Mouse (Mus musculus) kidney, postnatal 36 days (tissue): ENCODE data around the gene Plekha7.

ENCODE experiments used
- DNase-seq, 2 experiments: peaks; one replicate each; pipeline ENCODE4 v3.0.0; 2021 to 2022; ENCODE audit warnings: mixed read lengths in 2 of 2

Gene Plekha7

GRCm38 (mm10) chr7:116307871-116308631, at the start of gene Plekha7:
Plekha7 (minus strand) TSS chr7:116308376.
- peak; percentile 80 to 83 for DNase-seq

GRCm38 (mm10) chr7:116336226-116336625, 28.1 kb upstream of the Plekha7 start:
- peak; percentile 69 to 86 for DNase-seq

DNA sequence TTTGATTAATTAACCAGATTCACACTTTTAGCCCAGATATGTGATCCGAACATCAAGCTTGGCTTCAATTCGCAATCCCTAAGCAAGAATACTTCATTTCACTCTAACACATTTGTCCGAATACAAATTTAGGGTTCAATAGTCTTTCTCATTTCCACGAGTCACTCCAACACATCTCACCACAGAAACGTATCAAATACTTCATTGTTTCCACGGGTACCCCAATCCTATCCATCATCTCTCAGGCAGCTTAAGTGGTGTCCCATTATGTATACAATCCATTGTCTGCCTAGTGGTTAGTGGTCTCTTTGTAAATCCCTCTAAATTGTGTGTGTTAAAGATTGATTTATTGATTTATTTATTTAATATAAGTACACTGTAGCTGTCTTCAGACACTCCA, 27.0 kb upstream of the Plekha7 start:
- DNase-seq, result no peak

GRCm38 (mm10) chr7:116334669-116335038, 26.5 kb upstream of the Plekha7 start:
- no peak for DNase-seq

DNA sequence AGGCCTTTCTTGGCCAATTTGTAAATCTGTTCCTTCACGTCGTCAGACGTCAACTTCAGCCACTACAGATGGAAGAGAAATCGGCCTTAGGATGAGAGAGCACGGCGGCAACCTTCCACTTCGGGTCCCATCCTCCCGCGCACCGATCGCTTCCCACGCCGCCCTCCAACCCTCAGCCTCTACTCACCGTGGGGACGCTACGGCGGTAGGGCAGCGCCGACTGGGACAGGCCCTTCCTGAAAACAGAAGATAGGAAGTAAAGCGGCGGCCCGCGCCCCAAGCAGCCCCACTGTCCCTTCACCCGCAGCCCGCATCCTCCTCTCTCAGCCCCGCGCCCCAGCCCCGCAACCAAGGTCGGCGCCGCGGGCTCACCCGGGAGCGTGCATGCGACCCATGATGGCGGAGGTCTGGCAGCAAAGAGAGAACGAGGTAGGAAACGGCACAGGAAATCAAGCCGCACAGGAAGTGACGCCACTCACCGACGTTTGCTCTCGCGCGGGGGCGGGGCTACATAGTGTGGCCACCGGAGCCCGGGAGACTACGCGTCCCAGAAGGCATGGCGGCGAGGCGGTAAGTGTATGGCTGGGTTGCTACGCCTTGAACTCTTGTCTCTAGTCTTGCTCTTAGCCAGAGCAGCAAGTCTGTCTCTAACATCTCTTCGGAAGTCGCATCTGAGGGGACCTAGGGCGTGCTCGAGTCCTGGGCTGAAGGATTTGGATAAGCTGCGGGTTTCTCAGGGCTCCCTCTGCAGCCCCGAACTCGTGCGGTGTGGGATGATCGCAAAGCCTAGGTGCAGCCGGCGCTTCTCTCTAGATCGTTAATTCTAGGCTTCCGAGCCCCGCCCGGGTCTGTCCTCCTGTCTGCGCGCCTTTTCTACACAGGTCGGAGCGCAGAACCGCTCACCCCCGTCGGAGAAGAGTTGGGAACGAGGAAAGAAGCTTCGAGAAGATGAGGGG, 25.8 kb upstream of the Plekha7 start, which contains the start of gene Rps13:
TSS of gene Rps13 (minus strand) at position 483 of the 956 bp plus-strand sequence.
- peak; percentile 98 to 99 for DNase-seq

DNA sequence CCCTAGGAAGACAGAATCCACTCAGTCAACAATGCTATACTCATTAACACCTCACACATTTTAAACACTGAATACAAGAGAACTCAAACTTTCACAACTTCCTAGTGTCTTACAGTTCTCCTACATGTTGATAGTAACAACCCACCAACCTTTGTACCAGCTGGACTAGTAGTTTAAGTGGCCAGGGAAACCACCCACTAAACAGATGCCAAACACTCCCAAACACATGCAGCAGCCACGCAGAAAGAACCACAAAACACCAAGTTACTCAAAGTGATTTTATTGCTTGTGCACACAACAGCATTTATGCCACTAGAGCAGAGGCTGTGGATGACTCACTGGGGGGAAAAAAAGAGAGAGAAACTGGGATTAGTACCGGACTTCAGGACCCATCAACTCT, 23.1 kb upstream of the Plekha7 start:
- no peak for DNase-seq

- no peak for DNase-seq
Observed at GRCm38 (mm10) chr7:116329858-116330257, 21.7 kb upstream of the Plekha7 start.

DNA sequence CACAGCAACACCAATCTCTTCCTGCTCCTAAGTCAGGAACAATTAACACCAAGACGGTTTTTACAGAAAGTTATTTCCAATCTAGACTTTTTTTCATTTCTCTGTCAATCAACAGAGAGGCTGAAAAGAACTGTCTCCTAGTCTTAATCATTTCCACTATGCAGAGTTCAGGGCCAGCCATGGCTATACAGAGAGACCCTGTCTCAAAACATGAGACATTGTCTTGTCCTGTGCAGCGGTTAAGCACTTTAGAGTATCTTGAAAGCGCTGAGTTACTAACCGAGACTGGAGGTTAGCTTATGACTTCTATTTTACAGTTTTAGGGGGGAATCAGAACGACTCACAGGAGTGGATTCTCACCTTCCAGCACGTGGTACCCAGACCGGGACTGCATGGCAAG, 20.6 kb upstream of the Plekha7 start:
- DNase-seq, result no peak

- no peak for DNase-seq
Observed at GRCm38 (mm10) chr7:116327901-116328300, 19.7 kb upstream of the Plekha7 start.

DNA sequence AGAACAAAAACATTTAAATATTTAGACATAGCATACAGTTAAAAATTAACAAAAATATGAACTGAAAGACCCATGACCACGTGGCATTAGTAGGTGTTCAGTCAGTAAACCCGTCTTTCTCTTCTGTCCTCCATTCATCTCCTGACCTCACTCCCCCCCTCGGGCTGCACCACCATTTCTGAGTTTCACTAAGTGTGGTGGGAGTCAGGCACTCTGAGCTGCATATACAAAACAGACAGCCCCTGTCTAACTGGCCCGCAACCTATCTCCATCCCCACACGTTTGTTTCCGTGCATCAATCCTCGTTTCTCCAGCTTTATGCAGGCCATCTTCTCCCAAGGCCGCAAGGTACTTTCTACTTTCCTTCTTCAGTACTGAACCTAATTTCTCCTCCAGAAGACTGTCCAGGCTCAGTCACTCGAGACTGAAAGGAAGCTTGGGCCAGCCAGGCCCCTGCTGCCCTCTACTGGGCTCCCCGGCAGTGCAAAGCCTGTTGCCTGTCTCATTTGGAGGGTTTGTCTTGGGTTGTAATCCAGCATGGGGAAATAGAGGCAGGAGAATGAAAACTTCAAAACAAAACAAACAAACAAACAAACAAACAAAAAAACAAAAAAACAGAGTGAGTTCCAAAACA, 15.3 kb upstream of the Plekha7 start:
- peak; percentile 81 to 91 for DNase-seq

DNA sequence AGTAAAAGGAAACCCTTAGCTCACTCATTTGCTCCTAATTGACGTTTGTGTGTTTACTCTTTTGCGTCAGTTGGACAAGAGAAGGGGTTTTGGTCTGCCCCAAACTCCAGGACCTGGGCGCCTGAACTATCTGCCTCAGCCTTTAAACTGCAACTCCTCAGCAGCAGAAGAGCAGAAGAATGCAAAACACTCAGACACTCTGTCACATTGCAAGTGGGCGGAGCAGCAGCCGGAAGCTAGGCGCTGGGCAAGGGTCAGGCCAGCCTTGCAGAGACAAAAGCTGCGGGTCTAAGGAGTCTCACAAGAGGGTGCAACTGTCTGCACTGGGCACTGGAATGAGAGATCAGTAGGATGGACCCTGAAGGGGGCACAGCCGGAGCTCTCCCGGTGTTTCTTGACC, 1.3 kb upstream of the Plekha7 start:
- DNase-seq, result peak; percentile 87 to 88

DNA sequence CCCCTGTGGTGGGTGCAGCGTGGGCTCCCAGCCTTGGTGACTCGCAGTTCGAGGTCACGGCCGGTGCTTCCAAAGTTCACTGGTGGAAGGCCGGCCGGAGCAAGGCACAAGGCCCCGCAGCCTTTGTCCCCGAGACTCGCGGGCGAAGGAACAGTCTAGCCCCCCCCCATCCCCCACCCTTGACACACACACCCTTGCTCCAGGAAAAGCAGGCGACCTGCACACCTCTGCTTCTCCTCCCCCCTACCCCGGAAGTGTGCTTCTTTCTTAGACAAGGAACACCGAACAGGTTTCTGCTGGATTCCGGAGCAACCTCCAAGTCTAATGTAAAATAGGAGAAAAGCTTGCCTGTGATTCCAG, 436 bp upstream of the Plekha7 start:
- DNase-seq, result peak; percentile 76 to 81

- peak; percentile 89 to 90 for DNase-seq
Observed at GRCm38 (mm10) chr7:116307099-116307870, 891 bp downstream of the Plekha7 start.

DNA sequence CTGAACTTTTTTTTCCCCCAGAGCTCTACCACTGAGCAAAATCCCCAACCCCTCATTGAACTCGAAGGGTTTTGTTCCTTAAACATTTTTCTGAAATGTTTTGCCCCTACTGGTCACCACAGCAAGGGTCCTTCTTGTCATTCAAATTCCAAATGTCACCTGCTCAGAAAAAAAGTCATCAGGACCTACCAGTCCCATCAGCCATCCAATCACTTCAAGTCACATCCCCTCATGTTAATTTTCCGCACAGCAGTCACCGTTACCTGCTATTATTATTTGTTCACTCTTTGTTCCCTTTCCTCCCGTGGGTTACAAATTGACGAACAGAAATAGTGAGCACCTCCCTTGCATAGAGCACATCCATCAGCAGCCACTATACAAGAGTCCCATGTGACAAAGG, 1.6 kb downstream of the Plekha7 start:
- no peak for DNase-seq

- peak; percentile 60 to 70 for DNase-seq
Observed at GRCm38 (mm10) chr7:116301661-116302311, 6.4 kb downstream of the Plekha7 start.

DNA sequence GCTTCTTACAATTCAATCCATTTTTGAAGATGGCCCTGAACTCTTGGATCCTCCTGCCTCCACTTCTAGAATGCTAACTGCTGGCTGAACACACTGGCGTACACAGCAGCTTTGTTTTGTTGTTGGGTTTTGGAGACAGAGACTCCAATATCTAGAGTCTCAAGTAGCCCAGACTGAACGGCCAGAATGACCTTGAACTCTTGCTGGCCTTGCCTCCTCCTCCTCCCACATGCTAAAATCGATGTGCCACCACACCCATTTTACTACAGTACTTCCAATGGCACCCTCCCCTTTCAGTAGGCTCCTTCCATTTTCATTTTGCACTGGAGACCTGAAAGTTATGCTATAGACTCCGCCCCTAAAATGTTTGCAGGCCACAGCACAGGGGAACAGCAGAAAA, 7.0 kb downstream of the Plekha7 start:
- no peak for DNase-seq

GRCm38 (mm10) chr7:116298851-116299250, 9.3 kb downstream of the Plekha7 start:
- no peak for DNase-seq

- peak; percentile 85 to 88 for DNase-seq
Observed at GRCm38 (mm10) chr7:116298389-116298788, 9.8 kb downstream of the Plekha7 start.

DNA sequence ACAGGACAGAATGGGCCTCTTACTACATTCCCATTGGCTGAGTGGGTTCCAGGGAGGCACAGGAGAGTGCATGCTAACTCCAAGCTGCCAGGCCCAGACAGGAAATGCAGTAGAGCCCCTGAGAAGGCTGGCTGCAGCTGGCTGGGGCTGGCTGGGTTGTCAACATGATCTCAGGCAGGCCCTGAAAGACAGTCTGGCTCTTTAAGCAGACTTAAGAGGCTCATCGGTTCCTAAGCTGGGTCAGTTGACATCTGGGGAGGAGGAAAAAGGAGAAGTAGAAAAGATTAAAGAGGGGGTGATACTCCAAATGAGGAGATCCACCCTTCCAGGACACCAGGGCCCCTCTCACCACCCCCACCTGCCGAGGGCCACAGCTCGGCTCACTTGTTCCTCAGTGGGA, 13.2 kb downstream of the Plekha7 start:
- peak; percentile 60 to 64 for DNase-seq

- DNase-seq, result peak; percentile 50 to 83
Observed at GRCm38 (mm10) chr7:116292377-116292776, 15.8 kb downstream of the Plekha7 start.

- peak; percentile 61 to 71 for DNase-seq
Observed at GRCm38 (mm10) chr7:116290559-116290958, 17.6 kb downstream of the Plekha7 start.

DNA sequence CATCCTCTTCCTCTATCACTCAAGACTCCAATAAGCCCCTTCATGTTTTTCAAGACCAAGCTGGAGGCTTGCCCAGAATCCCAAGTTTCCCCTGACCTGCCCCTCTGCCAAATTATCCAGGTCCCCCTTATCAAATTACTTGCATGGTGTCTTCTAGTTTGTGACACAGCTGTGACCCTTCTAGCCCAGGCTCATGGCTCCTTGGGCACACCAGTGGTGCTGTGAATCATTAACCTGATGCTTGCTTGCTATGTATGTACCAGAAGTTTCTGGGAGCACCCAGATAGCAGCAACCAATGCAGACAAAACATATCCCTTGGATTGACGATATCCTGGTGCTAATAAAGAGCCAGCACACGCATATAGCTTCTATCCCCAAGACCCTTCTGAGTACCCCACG, 19.2 kb downstream of the Plekha7 start:
- DNase-seq, result peak; percentile 50 to 79
